Mouse (Mus musculus): ENCODE measurements around the gene Surf4. TPM values are rescaled to one million over a fixed set of nuclear protein-coding genes. Genes with fewer than 3 reads are reported as not detected.
A peak's percentile ranks its signal among the peaks of the same experiment; 100 is the strongest.

Surf4 gene
- polyA plus RNA-seq, 1 experiment from 2014 or later, result 220 TPM

GRCm38 (mm10) chr2:26910994-26911765 lies 22.5 kb downstream of the Surf4 start:
- peak overlapping the region; percentile 93 for H3K27ac ChIP-seq
- H3K27me3 ChIP-seq, result no peaks in the 10 kb centered on the region
- H3K9ac ChIP-seq, result peak overlapping the region; percentile 99
- peaks cover 48% of the 10 kb centered on the region for H3K4me1 ChIP-seq
- peaks cover 58% of the 10 kb centered on the region for H3K36me3 ChIP-seq
- H3K9me3 ChIP-seq, result no peaks in the 10 kb centered on the region
- under 1% methylated on average over 37 of the region's 37 CpGs for WGBS
- peak overlapping the region; percentile 99 for H3K4me2 ChIP-seq
- peak overlapping the region; percentile 88 for H3K4me3 ChIP-seq
- ATAC-seq (ENCODE audit: insufficient number of reproducible peaks, insufficient read depth, low FRiP score, low TSS enrichment, low read depth), result 0 out of 2 replicates have a peak, but pooled peaks have one; percentile 4

GRCm38 (mm10) chr2:26910124-26910993 lies 23.4 kb downstream of the Surf4 start, which contains the start of the genes Med22 and Rpl7a:
Gene Med22 (minus strand): TSS chr2:26910677.
Gene Rpl7a (plus strand): TSS chr2:26910764.
- peak within 1 kb of the TSS; percentile 88 for H3K4me3 ChIP-seq
- no peaks in the 10 kb centered on the region for H3K9me3 ChIP-seq
- peak within 1 kb of the TSS; percentile 99 for H3K4me2 ChIP-seq
- peak within 1 kb of the TSS; percentile 93 for H3K27ac ChIP-seq
- peak; percentile 87 for ATAC-seq (ENCODE audit: insufficient number of reproducible peaks, insufficient read depth, low FRiP score, low TSS enrichment, low read depth)
- peaks cover 44% of the 10 kb centered on the region for H3K4me1 ChIP-seq
- H3K27me3 ChIP-seq, result no peaks in the 10 kb centered on the region
- WGBS, result under 1% methylated on average over 74 of the region's 74 CpGs
- peak within 1 kb of the TSS; percentile 99 for H3K9ac ChIP-seq
- peaks cover 66% of the 10 kb centered on the region for H3K36me3 ChIP-seq

GRCm38 (mm10) chr2:26909387-26909784 lies 24.3 kb downstream of the Surf4 start:
- H3K9ac ChIP-seq, result peak overlapping the region; percentile 99
- no peaks in the 10 kb centered on the region for H3K27me3 ChIP-seq
- peaks cover 35% of the 10 kb centered on the region for H3K4me1 ChIP-seq
- H3K9me3 ChIP-seq, result no peaks in the 10 kb centered on the region
- peak overlapping the region; percentile 88 for H3K4me3 ChIP-seq
- H3K4me2 ChIP-seq, result peak overlapping the region; percentile 79
- peak overlapping the region; percentile 93 for H3K27ac ChIP-seq
- H3K36me3 ChIP-seq, result peaks cover 70% of the 10 kb centered on the region
- no peak for ATAC-seq (ENCODE audit: insufficient number of reproducible peaks, insufficient read depth, low FRiP score, low TSS enrichment, low read depth)

GRCm38 (mm10) chr2:26908710-26909386 lies 24.9 kb downstream of the Surf4 start:
- ATAC-seq (ENCODE audit: insufficient number of reproducible peaks, insufficient read depth, low FRiP score, low TSS enrichment, low read depth), result no peak
- Histone ChIP-seq H3K4me1 (peaks cover 39% of the 10 kb centered on the region), H3K36me3 (peaks cover 68% of the 10 kb centered on the region), H3K27me3 (no peaks in the 10 kb centered on the region), H3K4me2 (peak overlapping the region; percentile 79), H3K9ac (peak overlapping the region; percentile 99), H3K27ac (no peak overlapping the region), H3K4me3 (peak overlapping the region; percentile 88), H3K9me3 (no peaks in the 10 kb centered on the region)
- WGBS, result 78% methylated on average over 18 of the region's 18 CpGs

- ATAC-seq (ENCODE audit: insufficient number of reproducible peaks, insufficient read depth, low FRiP score, low TSS enrichment, low read depth), result no peak
- Histone ChIP-seq H3K27ac (no peak overlapping the region), H3K27me3 (no peaks in the 10 kb centered on the region), H3K4me3 (no peak overlapping the region), H3K4me1 (peaks cover 37% of the 10 kb centered on the region), H3K4me2 (no peak overlapping the region), H3K9me3 (no peaks in the 10 kb centered on the region), H3K9ac (no peak overlapping the region), H3K36me3 (peaks cover 50% of the 10 kb centered on the region)
- WGBS, result 58% methylated on average over 4 of the region's 4 CpGs
These were observed 26.6 kb downstream of the Surf4 start for GRCm38 (mm10) chr2:26907109-26907508.

GRCm38 (mm10) chr2:26906431-26906830 lies 27.3 kb downstream of the Surf4 start:
- Histone ChIP-seq H3K27me3 (no peaks in the 10 kb centered on the region), H3K4me3 (no peak overlapping the region), H3K9ac (no peak overlapping the region; the same call in 1 of the 2 replicates), H3K4me2 (no peak overlapping the region), H3K27ac (no peak overlapping the region), H3K36me3 (peaks cover 43% of the 10 kb centered on the region), H3K9me3 (no peaks in the 10 kb centered on the region), H3K4me1 (peaks cover 37% of the 10 kb centered on the region)
- WGBS, result 93% methylated on average over 3 of the region's 3 CpGs
- ATAC-seq (ENCODE audit: insufficient number of reproducible peaks, insufficient read depth, low FRiP score, low TSS enrichment, low read depth), result no peak

- Histone ChIP-seq H3K27ac (no peak overlapping the region), H3K9ac (no peak overlapping the region), H3K9me3 (no peaks in the 10 kb centered on the region), H3K27me3 (no peaks in the 10 kb centered on the region), H3K4me1 (peaks cover 41% of the 10 kb centered on the region), H3K4me3 (no peak overlapping the region), H3K36me3 (peaks cover 41% of the 10 kb centered on the region), H3K4me2 (no peak overlapping the region)
- ATAC-seq (ENCODE audit: insufficient number of reproducible peaks, insufficient read depth, low FRiP score, low TSS enrichment, low read depth), result no peak
- 86% methylated on average over 2 of the region's 2 CpGs for WGBS
These were observed 27.8 kb downstream of the Surf4 start for GRCm38 (mm10) chr2:26905936-26906335.

GRCm38 (mm10) chr2:26903311-26903710 lies 30.4 kb downstream of the Surf4 start:
- Histone ChIP-seq H3K9me3 (no peaks in the 10 kb centered on the region), H3K27me3 (no peaks in the 10 kb centered on the region), H3K4me1 (peaks cover 27% of the 10 kb centered on the region), H3K4me2 (peak overlapping the region; percentile 84), H3K27ac (peak overlapping the region; percentile 91), H3K9ac (peak overlapping the region; percentile 85), H3K4me3 (peak overlapping the region; percentile 82), H3K36me3 (peaks cover 59% of the 10 kb centered on the region)
- WGBS, result 8% methylated on average over 7 of the region's 7 CpGs
- no peak for ATAC-seq (ENCODE audit: insufficient number of reproducible peaks, insufficient read depth, low FRiP score, low TSS enrichment, low read depth)

GRCm38 (mm10) chr2:26902467-26903220 lies 31.1 kb downstream of the Surf4 start, which contains the start of gene Surf6:
Gene Surf6 (minus strand): TSS chr2:26902879.
- Histone ChIP-seq H3K27me3 (no peaks in the 10 kb centered on the region), H3K4me1 (peaks cover 21% of the 10 kb centered on the region), H3K9ac (peak within 1 kb of the TSS; percentile 85), H3K36me3 (peaks cover 59% of the 10 kb centered on the region), H3K4me2 (peak within 1 kb of the TSS; percentile 84), H3K9me3 (no peaks in the 10 kb centered on the region), H3K4me3 (peak within 1 kb of the TSS; percentile 82), H3K27ac (peak within 1 kb of the TSS; percentile 91)
- peak; percentile 88 for ATAC-seq (ENCODE audit: insufficient number of reproducible peaks, insufficient read depth, low FRiP score, low TSS enrichment, low read depth)
- WGBS, result under 1% methylated on average over 41 of the region's 41 CpGs

GRCm38 (mm10) chr2:26901834-26902400 lies 31.8 kb downstream of the Surf4 start:
- ATAC-seq (ENCODE audit: insufficient number of reproducible peaks, insufficient read depth, low FRiP score, low TSS enrichment, low read depth), result no peak
- Histone ChIP-seq H3K4me2 (peak overlapping the region; percentile 84), H3K36me3 (peaks cover 59% of the 10 kb centered on the region), H3K27me3 (no peaks in the 10 kb centered on the region), H3K9me3 (no peaks in the 10 kb centered on the region), H3K4me3 (peak overlapping the region; percentile 82), H3K27ac (peak overlapping the region; percentile 91; the same call in 1 of the 2 replicates), H3K4me1 (peaks cover 20% of the 10 kb centered on the region), H3K9ac (peak overlapping the region; percentile 85)
- 10% methylated on average over 7 of the region's 7 CpGs for WGBS

Data from embryonic facial prominence, embryonic 13.5 days (tissue).